13 mouse cellular contexts compared by ENCODE assay signal in genomic region chr3:104792360-104793270, GRCm38 (mm10). TPM values are rescaled to one million over a fixed set of nuclear protein-coding genes. Genes with fewer than 3 reads are reported as not detected.
DNase-seq lines count a peak whose midpoint lies in the region; ATAC-seq and TF ChIP-seq lines count a peak whose summit lies in the region.
"Had no signal": no experiment of that assay in that cellular context is flagged by ENCODE, and none has a peak within 500 bp of the region (broad histone marks: within the 10 kb centered on the region; RNA-seq: fewer than 3 reads in every experiment).

No protein-coding gene starts in this region.

- H3K36me3 ChIP-seq in kidney, embryonic 16.5 days (ENCODE audit: insufficient read depth, low read length) = peaks cover 38% of the 10 kb centered on the region
- H3K36me3 ChIP-seq in G1E (replicated peaks) = peaks cover 65% of the 10 kb centered on the region
- H3K36me3 ChIP-seq in intestine, embryonic 16.5 days (ENCODE audit: control insufficient read depth, insufficient read depth, low read length) = peaks cover 8% of the 10 kb centered on the region

- no peaks in the 10 kb centered on the region for H3K27me3 ChIP-seq in kidney, embryonic 16.5 days (ENCODE audit: insufficient read depth, low read length)
- H3K27me3 ChIP-seq in G1E (ENCODE audit: insufficient read depth, low read length) = peaks cover 32% of the 10 kb centered on the region
- no peaks in the 10 kb centered on the region for H3K27me3 ChIP-seq in intestine, embryonic 16.5 days (replicated peaks; ENCODE audit: control insufficient read depth, insufficient read depth, low read length)

- H3K4me1 ChIP-seq in kidney, embryonic 16.5 days (ENCODE audit: insufficient read depth, low read length) = peaks cover 74% of the 10 kb centered on the region
- peaks cover 53% of the 10 kb centered on the region for H3K4me1 ChIP-seq in G1E (ENCODE audit: insufficient read depth, low read depth, low read length)
- peaks cover 72% of the 10 kb centered on the region for H3K4me1 ChIP-seq in intestine, embryonic 16.5 days (ENCODE audit: control insufficient read depth, insufficient read depth, low read length)

- no peak overlapping the region for H3K9ac ChIP-seq in kidney, embryonic 16.5 days (replicated peaks; ENCODE audit: low read length)
- H3K9ac ChIP-seq in intestine, embryonic 16.5 days (ENCODE audit: low read depth, low read length) = peak overlapping the region; percentile 48; the same call in 1 of the 2 replicates

- no peaks in the 10 kb centered on the region for H3K9me3 ChIP-seq in kidney, embryonic 16.5 days (ENCODE audit: low read length)
- H3K9me3 ChIP-seq in G1E (replicated peaks) = no peaks in the 10 kb centered on the region
- no peaks in the 10 kb centered on the region for H3K9me3 ChIP-seq in intestine, embryonic 16.5 days (ENCODE audit: control insufficient read depth, low read length)

- WGBS in kidney, embryonic 16.5 days = 66% methylated on average over 15 of the region's 15 CpGs
- 51% methylated on average over 15 of the region's 15 CpGs for WGBS in intestine, embryonic 16.5 days

- DNase-seq in kidney, postnatal 4 days = no peak
- peak; percentile 65 for DNase-seq in 416B (ENCODE audit: low read depth)
- peak; percentile 19 for DNase-seq in G1E (ENCODE audit: low spot score)
- no peak for DNase-seq in left cerebral cortex, adult 11 months (ENCODE audit: low spot score)
- DNase-seq: adrenal gland, postnatal 25 days; gastrocnemius, postnatal 25 days; lung, postnatal 10 days had no signal

- no peak for ATAC-seq in kidney, embryonic 16.5 days (ENCODE audit: low FRiP score, low TSS enrichment)
- no peak for ATAC-seq in G1E (ENCODE audit: extremely low read depth, insufficient number of reproducible peaks, low FRiP score, poor library complexity, severe bottlenecking)
- ATAC-seq in intestine, embryonic 16.5 days = no peak
- ATAC-seq in monocyte, adult 5-6 weeks (replicated peaks; ENCODE audit: insufficient number of reproducible peaks, low FRiP score, low TSS enrichment, poor library complexity, severe bottlenecking) = no peak

- no peak overlapping the region for H3K4me3 ChIP-seq in kidney, embryonic 16.5 days (ENCODE audit: low read length)
- H3K4me3 ChIP-seq in G1E (ENCODE audit: low read depth, low read length) = no peak overlapping the region
- H3K4me3 ChIP-seq in intestine, embryonic 16.5 days (ENCODE audit: low read length) = no peak overlapping the region; the same call in 1 of the 2 replicates

- peak overlapping the region; percentile 94; the same call in 1 of the 2 replicates for H3K27ac ChIP-seq in kidney, embryonic 16.5 days (ENCODE audit: low read length)
- peak overlapping the region; percentile 41; the same call in 1 of the 2 replicates for H3K27ac ChIP-seq in intestine, embryonic 16.5 days (ENCODE audit: low read length)

- H3K4me2 ChIP-seq in kidney, embryonic 16.5 days (replicated peaks; ENCODE audit: low read depth, low read length) = no peak overlapping the region
- no peak overlapping the region for H3K4me2 ChIP-seq in intestine, embryonic 16.5 days (ENCODE audit: low read depth, low read length)

- no peak for TF ChIP-seq CTCF in G1E (IDR thresholded peaks at IDR 0.05; ENCODE audit: low read depth, low read length)

RNA-seq across cellular contexts. Expression of gene Rhoc, which starts 4.4 kb away (rescaled TPM):
- 136 and 146 TPM in 2 replicates for polyA plus RNA-seq in kidney, embryonic 16.5 days (2015; fragmentation: Nextera tagmentation; extraction: Ambion mirVana)
- total RNA-seq in G1E (2014; fragmentation: Nextera tagmentation) (3.4 and 5.5 TPM in 2 replicates), G1E (2017) (2.2 and 2.8 TPM in 2 replicates)
- 1.2 and 1.4 TPM in 2 replicates for polyA plus RNA-seq in G1E (2012)
- polyA plus RNA-seq in intestine, embryonic 16.5 days (2015; fragmentation: Nextera tagmentation; extraction: Ambion mirVana) = 171 and 184 TPM in 2 replicates
- total RNA-seq in monocyte, adult 5-6 weeks (2017) = 10.9 to 45.4 TPM (median 13.3 TPM) in 3 replicates

RNA-seq across cellular contexts. Expression of gene Fam19a3, which starts 11.0 kb away (rescaled TPM):
- 0.18 and 0.20 TPM in 2 replicates for polyA plus RNA-seq in kidney, embryonic 16.5 days (2015; fragmentation: Nextera tagmentation; extraction: Ambion mirVana)
- total RNA-seq in G1E (2014; fragmentation: Nextera tagmentation) = not detected in 2 replicates
- total RNA-seq in G1E (2017) = under 0.01 and 0.11 TPM in 2 replicates
- not detected in 2 replicates for polyA plus RNA-seq in G1E (2012)
- polyA plus RNA-seq in intestine, embryonic 16.5 days (2015; fragmentation: Nextera tagmentation; extraction: Ambion mirVana) = 0.06 and 0.09 TPM in 2 replicates
- total RNA-seq in monocyte, adult 5-6 weeks (2017) = 0.32 to 4.9 TPM (median 1.9 TPM) in 3 replicates
- total RNA-seq: common myeloid progenitor, adult 5-6 weeks; layer of hippocampus, adult 18-20 months had no signal
- polyA plus RNA-seq: midbrain, postnatal 0 days had no signal

RNA-seq across cellular contexts. Expression of gene Ppm1j, which starts 11.8 kb away (rescaled TPM):
- 7.0 and 8.9 TPM in 2 replicates for polyA plus RNA-seq in kidney, embryonic 16.5 days (2015; fragmentation: Nextera tagmentation; extraction: Ambion mirVana)
- total RNA-seq in G1E (2014; fragmentation: Nextera tagmentation) (not detected in 2 replicates), G1E (2017) (not detected in 2 replicates)
- 0.08 and 0.16 TPM in 2 replicates for polyA plus RNA-seq in G1E (2012)
- polyA plus RNA-seq in intestine, embryonic 16.5 days (2015; fragmentation: Nextera tagmentation; extraction: Ambion mirVana) = 4.3 and 5.2 TPM in 2 replicates
- 29.4 to 78.1 TPM (median 44.9 TPM) in 3 replicates for total RNA-seq in monocyte, adult 5-6 weeks (2017)

RNA-seq across cellular contexts. Expression of gene Mov10, which starts 25.7 kb away (rescaled TPM):
- 60.4 and 61.5 TPM in 2 replicates for polyA plus RNA-seq in kidney, embryonic 16.5 days (2015; fragmentation: Nextera tagmentation; extraction: Ambion mirVana)
- total RNA-seq in G1E (2014; fragmentation: Nextera tagmentation) = 33.2 and 34.5 TPM in 2 replicates
- 7.4 and 8.1 TPM in 2 replicates for total RNA-seq in G1E (2017)
- polyA plus RNA-seq in G1E (2012) = 57.0 and 65.0 TPM in 2 replicates
- polyA plus RNA-seq in intestine, embryonic 16.5 days (2015; fragmentation: Nextera tagmentation; extraction: Ambion mirVana) = 139 and 161 TPM in 2 replicates
- 3.2 to 8.2 TPM (median 7.1 TPM) in 3 replicates for total RNA-seq in monocyte, adult 5-6 weeks (2017)

Comparison
In these comparisons a context has a peak if more than half of its experiments do, and no peak if none do; other contexts are left out.
1. DNase-seq: peak in 416B (single experiment) and G1E (single experiment); none in kidney, postnatal 4 days (0 of 2) and left cerebral cortex, adult 11 months (single experiment).
2. RNA of gene Rhoc, which starts 4.4 kb away (polyA plus RNA-seq): 171 to 184 TPM in intestine, embryonic 16.5 days and 136 to 146 TPM in kidney, embryonic 16.5 days; 1.2 to 1.4 TPM in G1E; every median in the first group is over 10 times any median in the second.